Mouse (Mus musculus) urinary bladder, adult 18-20 months (tissue): ENCODE measurements around the gene Zfp292.
"Not testable (repeated sequence)": the region's sequence is repeated elsewhere in the genome, so short reads cannot be mapped to it uniquely, and the experiment has no call there.

Source experiments
- DNase-seq, 2 experiments: peaks; one replicate each; pipeline ENCODE4 v3.0.0; 2022; ENCODE audit warnings: low spot score in 2 of 2, mixed read lengths in 2 of 2

The Zfp292 gene

GRCm38 (mm10) chr4:34882818-34883217 lies at the start of gene Zfp292:
Gene Zfp292 (minus strand): TSS chr4:34882960.
- peak; percentile 87 to 88 for DNase-seq

GRCm38 (mm10) chr4:34928386-34928785 lies 45.6 kb upstream of the Zfp292 start:
- not testable (repeated sequence) for DNase-seq

- DNase-seq, result no peak
Measured at GRCm38 (mm10) chr4:34922177-34922870, 39.6 kb upstream of the Zfp292 start.

- DNase-seq, result no peak
Measured at GRCm38 (mm10) chr4:34917400-34917799, 34.6 kb upstream of the Zfp292 start.

- DNase-seq, result no peak
Measured at GRCm38 (mm10) chr4:34912171-34912570, 29.4 kb upstream of the Zfp292 start.

GRCm38 (mm10) chr4:34911401-34911800 lies 28.6 kb upstream of the Zfp292 start:
- no peak for DNase-seq

- DNase-seq, result peak in 1 of 2 experiments; percentile 19
Measured at GRCm38 (mm10) chr4:34908127-34908526, 25.4 kb upstream of the Zfp292 start.

GRCm38 (mm10) chr4:34907026-34907425 lies 24.3 kb upstream of the Zfp292 start:
- DNase-seq, result no peak

- no peak for DNase-seq
Measured at GRCm38 (mm10) chr4:34906151-34906550, 23.4 kb upstream of the Zfp292 start.

- no peak for DNase-seq
Measured at GRCm38 (mm10) chr4:34905396-34905795, 22.6 kb upstream of the Zfp292 start.

- DNase-seq, result not testable (repeated sequence)
Measured at GRCm38 (mm10) chr4:34901582-34901981, 18.8 kb upstream of the Zfp292 start.

GRCm38 (mm10) chr4:34901166-34901565 lies 18.4 kb upstream of the Zfp292 start:
- DNase-seq, result no peak

GRCm38 (mm10) chr4:34900155-34900554 lies 17.4 kb upstream of the Zfp292 start:
- no peak for DNase-seq

GRCm38 (mm10) chr4:34899322-34899721 lies 16.6 kb upstream of the Zfp292 start:
- DNase-seq, result no peak

- no peak for DNase-seq
Measured at GRCm38 (mm10) chr4:34898497-34898896, 15.7 kb upstream of the Zfp292 start.

GRCm38 (mm10) chr4:34893479-34893878 lies 10.7 kb upstream of the Zfp292 start, which contains the start of gene Cga:
Gene Cga (plus strand): TSS chr4:34893779.
- no peak for DNase-seq

- DNase-seq, result no peak
Measured at GRCm38 (mm10) chr4:34889812-34890185, 7.0 kb upstream of the Zfp292 start.

- no peak for DNase-seq
Measured at GRCm38 (mm10) chr4:34889101-34889811, 6.5 kb upstream of the Zfp292 start.

GRCm38 (mm10) chr4:34887295-34887694 lies 4.5 kb upstream of the Zfp292 start:
- DNase-seq, result no peak

GRCm38 (mm10) chr4:34886490-34887111 lies 3.8 kb upstream of the Zfp292 start:
- peak; percentile 76 to 79 for DNase-seq

GRCm38 (mm10) chr4:34885631-34886351 lies 3.0 kb upstream of the Zfp292 start:
- no peak for DNase-seq
